Mouse (Mus musculus) heart, adult 8-10 months (tissue): Measurements from ENCODE around the gene Fzd4. TPM values are rescaled to one million over a fixed set of nuclear protein-coding genes. Genes with fewer than 3 reads are reported as not detected.

Source experiments
- DNase-seq: peaks from one replicate; pipeline ENCODE4 v3.0.0; 2022; ENCODE audit warnings: low spot score
- total RNA-seq, 4 experiments: library from RNA; stranded (reverse); gene quantifications; 2 replicates each; pipeline ENCODE4 v1.2.4; 2022

Fzd4 gene
- total RNA-seq, 4 experiments from 2014 or later, result 23.6 to 31.0 (median 28.6) TPM

GRCm38 (mm10) chr7:89425803-89426725, 21.9 kb downstream of the Fzd4 start:
- DNase-seq, result no peak

GRCm38 (mm10) chr7:89427101-89427500, 22.9 kb downstream of the Fzd4 start:
- DNase-seq, result no peak

GRCm38 (mm10) chr7:89428804-89429203, 24.6 kb downstream of the Fzd4 start:
- no peak for DNase-seq

- no peak for DNase-seq
Observed at GRCm38 (mm10) chr7:89429326-89429725, 25.2 kb downstream of the Fzd4 start.

GRCm38 (mm10) chr7:89431185-89431584, 27.0 kb downstream of the Fzd4 start:
- no peak for DNase-seq

GRCm38 (mm10) chr7:89433193-89433892, 29.2 kb downstream of the Fzd4 start:
- no peak for DNase-seq

GRCm38 (mm10) chr7:89433893-89434616, 29.9 kb downstream of the Fzd4 start:
- no peak for DNase-seq

GRCm38 (mm10) chr7:89436404-89436803, 32.2 kb downstream of the Fzd4 start:
- no peak for DNase-seq

GRCm38 (mm10) chr7:89437589-89437988, 33.4 kb downstream of the Fzd4 start:
- peak; percentile 63 for DNase-seq

- DNase-seq, result no peak
Observed at GRCm38 (mm10) chr7:89441291-89441690, 37.1 kb downstream of the Fzd4 start.

- DNase-seq, result no peak
Observed at GRCm38 (mm10) chr7:89442242-89442641, 38.1 kb downstream of the Fzd4 start.

GRCm38 (mm10) chr7:89445137-89445536, 41.0 kb downstream of the Fzd4 start:
- DNase-seq, result no peak

- DNase-seq, result no peak
Observed at GRCm38 (mm10) chr7:89450312-89450711, 46.2 kb downstream of the Fzd4 start.

GRCm38 (mm10) chr7:89456380-89457076, 52.4 kb downstream of the Fzd4 start:
- no peak for DNase-seq

- DNase-seq, result no peak
Observed at GRCm38 (mm10) chr7:89459691-89460090, 55.5 kb downstream of the Fzd4 start.

GRCm38 (mm10) chr7:89460911-89461310, 56.8 kb downstream of the Fzd4 start:
- no peak for DNase-seq

GRCm38 (mm10) chr7:89461351-89461750, 57.2 kb downstream of the Fzd4 start:
- DNase-seq, result peak; percentile 33
